Mouse (Mus musculus): ENCODE measurements around the gene Myrfl. TPM values are rescaled to one million over a fixed set of nuclear protein-coding genes. Genes with fewer than 3 reads are reported as not detected.
A peak's percentile ranks its signal among the peaks of the same experiment; 100 is the strongest.

Gene Myrfl
- polyA plus RNA-seq, 1 experiment from 2014 or later = not detected

GRCm38 (mm10) chr10:116912850-116913249 is 16.1 kb upstream of the Myrfl start:
- no peak overlapping the region for H3K4me2 ChIP-seq
- no peak overlapping the region for H3K9ac ChIP-seq
- no peaks in the 10 kb centered on the region for H3K9me3 ChIP-seq (replicated peaks)
- H3K36me3 ChIP-seq (replicated peaks) = peaks cover 40% of the 10 kb centered on the region
- ATAC-seq (ENCODE audit: insufficient read depth) = no peak
- WGBS (ENCODE audit: insufficient replicate concordance) = 82% methylated on average over 9 of the region's 9 CpGs
- peaks cover 21% of the 10 kb centered on the region for H3K4me1 ChIP-seq (replicated peaks)
- no peak overlapping the region for H3K4me3 ChIP-seq (replicated peaks)
- no peaks in the 10 kb centered on the region for H3K27me3 ChIP-seq
- H3K27ac ChIP-seq (replicated peaks) = no peak overlapping the region

GRCm38 (mm10) chr10:116908901-116909642 is 12.4 kb upstream of the Myrfl start:
- H3K4me2 ChIP-seq = peak overlapping the region; percentile 70
- H3K9me3 ChIP-seq (replicated peaks) = no peaks in the 10 kb centered on the region
- 31% methylated on average over 15 of the region's 15 CpGs for WGBS (ENCODE audit: insufficient replicate concordance)
- H3K27ac ChIP-seq (replicated peaks) = peak overlapping the region; percentile 94
- H3K27me3 ChIP-seq = no peaks in the 10 kb centered on the region
- H3K9ac ChIP-seq = 0 out of 2 replicates have a peak overlapping the region, but pooled peaks have one; percentile 35
- peaks cover 30% of the 10 kb centered on the region for H3K4me1 ChIP-seq (replicated peaks)
- peak; percentile 99 for ATAC-seq (ENCODE audit: insufficient read depth)
- H3K36me3 ChIP-seq (replicated peaks) = peaks cover 46% of the 10 kb centered on the region
- peak overlapping the region; percentile 38 for H3K4me3 ChIP-seq (replicated peaks)

- WGBS (ENCODE audit: insufficient replicate concordance) = 83% methylated on average over 9 of the region's 9 CpGs
- H3K4me2 ChIP-seq = no peak overlapping the region
Measured at GRCm38 (mm10) chr10:116906794-116907193, 10.1 kb upstream of the Myrfl start.

GRCm38 (mm10) chr10:116904503-116904908 is 7.8 kb upstream of the Myrfl start:
- Histone ChIP-seq H3K4me2 (no peak overlapping the region), H3K36me3 (replicated peaks) (peaks cover 22% of the 10 kb centered on the region), H3K4me1 (replicated peaks) (peaks cover 21% of the 10 kb centered on the region), H3K9me3 (replicated peaks) (no peaks in the 10 kb centered on the region), H3K4me3 (replicated peaks) (no peak overlapping the region), H3K9ac (no peak overlapping the region), H3K27me3 (no peaks in the 10 kb centered on the region), H3K27ac (replicated peaks) (no peak overlapping the region)
- WGBS (ENCODE audit: insufficient replicate concordance) = 72% methylated on average over 10 of the region's 10 CpGs
- no peak for ATAC-seq (ENCODE audit: insufficient read depth)

More at GRCm38 (mm10) chr10:116906794-116907193, 10.1 kb upstream of the Myrfl start:
- H3K9ac ChIP-seq = no peak overlapping the region
- peaks cover 26% of the 10 kb centered on the region for H3K4me1 ChIP-seq (replicated peaks)
- no peak for ATAC-seq (ENCODE audit: insufficient read depth)
- no peak overlapping the region for H3K27ac ChIP-seq (replicated peaks)
- H3K4me3 ChIP-seq (replicated peaks) = no peak overlapping the region
- no peaks in the 10 kb centered on the region for H3K9me3 ChIP-seq (replicated peaks)
- H3K27me3 ChIP-seq = no peaks in the 10 kb centered on the region
- peaks cover 34% of the 10 kb centered on the region for H3K36me3 ChIP-seq (replicated peaks)

GRCm38 (mm10) chr10:116895108-116895833 is 1.4 kb downstream of the Myrfl start:
- Histone ChIP-seq H3K27ac (replicated peaks) (no peak overlapping the region), H3K4me2 (no peak overlapping the region), H3K4me1 (replicated peaks) (no peaks in the 10 kb centered on the region), H3K27me3 (no peaks in the 10 kb centered on the region), H3K9me3 (replicated peaks) (no peaks in the 10 kb centered on the region), H3K36me3 (replicated peaks) (no peaks in the 10 kb centered on the region), H3K9ac (no peak overlapping the region), H3K4me3 (replicated peaks) (no peak overlapping the region)
- ATAC-seq (ENCODE audit: insufficient read depth) = no peak
- WGBS (ENCODE audit: insufficient replicate concordance) = 73% methylated on average over 12 of the region's 12 CpGs

- no peaks in the 10 kb centered on the region for H3K4me1 ChIP-seq (replicated peaks)
- H3K4me3 ChIP-seq (replicated peaks) = no peak overlapping the region
- 71% methylated on average over 6 of the region's 6 CpGs for WGBS (ENCODE audit: insufficient replicate concordance)
- no peaks in the 10 kb centered on the region for H3K9me3 ChIP-seq (replicated peaks)
- no peak overlapping the region for H3K27ac ChIP-seq (replicated peaks)
- H3K4me2 ChIP-seq = no peak overlapping the region
- H3K36me3 ChIP-seq (replicated peaks) = no peaks in the 10 kb centered on the region
- H3K27me3 ChIP-seq = no peaks in the 10 kb centered on the region
- H3K9ac ChIP-seq = no peak overlapping the region
- no peak for ATAC-seq (ENCODE audit: insufficient read depth)
Measured at GRCm38 (mm10) chr10:116894540-116894939, 2.2 kb downstream of the Myrfl start.

GRCm38 (mm10) chr10:116893753-116894152 is 3.0 kb downstream of the Myrfl start:
- Histone ChIP-seq H3K9me3 (replicated peaks) (no peaks in the 10 kb centered on the region), H3K36me3 (replicated peaks) (no peaks in the 10 kb centered on the region), H3K27me3 (no peaks in the 10 kb centered on the region), H3K4me2 (no peak overlapping the region), H3K27ac (replicated peaks) (no peak overlapping the region), H3K9ac (no peak overlapping the region), H3K4me1 (replicated peaks) (no peaks in the 10 kb centered on the region), H3K4me3 (replicated peaks) (no peak overlapping the region)
- no peak for ATAC-seq (ENCODE audit: insufficient read depth)
- 17% methylated on average over 3 of the region's 3 CpGs for WGBS (ENCODE audit: insufficient replicate concordance)

GRCm38 (mm10) chr10:116890587-116890986 is 6.1 kb downstream of the Myrfl start:
- Histone ChIP-seq H3K36me3 (replicated peaks) (no peaks in the 10 kb centered on the region), H3K27me3 (no peaks in the 10 kb centered on the region), H3K4me1 (replicated peaks) (no peaks in the 10 kb centered on the region), H3K9me3 (replicated peaks) (no peaks in the 10 kb centered on the region), H3K4me2 (no peak overlapping the region), H3K4me3 (replicated peaks) (no peak overlapping the region), H3K9ac (no peak overlapping the region), H3K27ac (replicated peaks) (no peak overlapping the region)
- ATAC-seq (ENCODE audit: insufficient read depth) = no peak
- WGBS (ENCODE audit: insufficient replicate concordance) = 51% methylated on average over 5 of the region's 5 CpGs

- no peak overlapping the region for H3K27ac ChIP-seq (replicated peaks)
- 53% methylated on average over 3 of the region's 3 CpGs for WGBS (ENCODE audit: insufficient replicate concordance)
- no peak overlapping the region for H3K9ac ChIP-seq
- H3K4me1 ChIP-seq (replicated peaks) = no peaks in the 10 kb centered on the region
- no peaks in the 10 kb centered on the region for H3K9me3 ChIP-seq (replicated peaks)
- H3K4me3 ChIP-seq (replicated peaks) = no peak overlapping the region
- ATAC-seq (ENCODE audit: insufficient read depth) = no peak
- no peaks in the 10 kb centered on the region for H3K36me3 ChIP-seq (replicated peaks)
- H3K4me2 ChIP-seq = no peak overlapping the region
- no peaks in the 10 kb centered on the region for H3K27me3 ChIP-seq
Measured at GRCm38 (mm10) chr10:116884552-116884951, 12.2 kb downstream of the Myrfl start.

GRCm38 (mm10) chr10:116883531-116883930 is 13.2 kb downstream of the Myrfl start:
- 61% methylated on average over 5 of the region's 5 CpGs for WGBS (ENCODE audit: insufficient replicate concordance)
- H3K27me3 ChIP-seq = no peaks in the 10 kb centered on the region
- no peaks in the 10 kb centered on the region for H3K9me3 ChIP-seq (replicated peaks)

GRCm38 (mm10) chr10:116877436-116877835 is 19.3 kb downstream of the Myrfl start:
- Histone ChIP-seq H3K27me3 (no peaks in the 10 kb centered on the region), H3K4me2 (no peak overlapping the region), H3K27ac (replicated peaks) (no peak overlapping the region), H3K4me3 (replicated peaks) (no peak overlapping the region), H3K9ac (no peak overlapping the region), H3K9me3 (replicated peaks) (no peaks in the 10 kb centered on the region), H3K4me1 (replicated peaks) (no peaks in the 10 kb centered on the region), H3K36me3 (replicated peaks) (no peaks in the 10 kb centered on the region)
- WGBS (ENCODE audit: insufficient replicate concordance) = 79% methylated on average over 4 of the region's 4 CpGs
- no peak for ATAC-seq (ENCODE audit: insufficient read depth)

More at GRCm38 (mm10) chr10:116883531-116883930, 13.2 kb downstream of the Myrfl start:
- Histone ChIP-seq H3K4me1 (replicated peaks) (no peaks in the 10 kb centered on the region), H3K4me3 (replicated peaks) (no peak overlapping the region), H3K4me2 (no peak overlapping the region), H3K36me3 (replicated peaks) (no peaks in the 10 kb centered on the region), H3K9ac (no peak overlapping the region), H3K27ac (replicated peaks) (no peak overlapping the region)
- no peak for ATAC-seq (ENCODE audit: insufficient read depth)
